Mouse (Mus musculus) limb, embryonic 15.5 days (tissue): Measurements from ENCODE around the gene Msmp. TPM values are rescaled to one million over a fixed set of nuclear protein-coding genes. Genes with fewer than 3 reads are reported as not detected.

Experiments
- ATAC-seq: fragments of 200-750 bp; cut with Nextera tagmentation; 2 replicates; pipeline ENCODE4 v1.8.0; 2017; ENCODE audit warnings: low read depth, moderate TSS enrichment; ENCODE audit not compliant: insufficient number of reproducible peaks, low FRiP score, low TSS enrichment
- H3K27ac ChIP-seq: fragments of 300-500 bp; sonication (generic); 2 replicates; pipeline ENCODE4 v1.5.1; 2015; ENCODE audit warnings: moderate library complexity, mild to moderate bottlenecking, inconsistent platforms
- H3K27me3 ChIP-seq: fragments of 300-500 bp; sonication (generic); 2 replicates; pipeline ENCODE4 v1.6.1; 2015; ENCODE audit warnings: inconsistent platforms
- H3K36me3 ChIP-seq: fragments of 300-500 bp; sonication (generic); 2 replicates; pipeline ENCODE4 v1.6.1; 2015; ENCODE audit warnings: inconsistent platforms
- H3K4me1 ChIP-seq: fragments of 300-500 bp; sonication (generic); 2 replicates; pipeline ENCODE4 v1.6.1; 2015; ENCODE audit warnings: inconsistent platforms
- H3K4me2 ChIP-seq: fragments of 300-500 bp; sonication (generic); 2 replicates; pipeline ENCODE4 v1.6.1; 2015; ENCODE audit warnings: mild to moderate bottlenecking, inconsistent platforms
- H3K4me3 ChIP-seq: fragments of 300-500 bp; sonication (generic); 2 replicates; pipeline ENCODE4 v1.5.1; 2015; ENCODE audit warnings: mild to moderate bottlenecking, inconsistent platforms
- H3K9ac ChIP-seq: fragments of 300-500 bp; sonication (generic); 2 replicates; pipeline ENCODE4 v1.6.1; 2015; ENCODE audit warnings: inconsistent platforms
- H3K9me3 ChIP-seq: fragments of 300-500 bp; sonication (generic); 2 replicates; pipeline ENCODE4 v1.6.1; 2016; ENCODE audit warnings: inconsistent platforms
- WGBS: fragments of 180-500 bp; shearing (Covaris S2); methylation state at CpG from one replicate; pipeline ENCODE4 v1.1.7; 2015; 5-methylcytosine and 5-hydroxymethylcytosine counted together
- microRNA-seq: library from miRNA; unstranded; fragments of <30 nt; microRNA quantifications from one replicate; pipeline ENCODE4, GENCODE M21; 2016
- polyA plus RNA-seq: library from polyadenylated mRNA; unstranded; fragments of >200 nt; fragmentation: Nextera tagmentation; extraction: Ambion mirVana; gene quantifications from 2 replicates; pipeline ENCODE4 v1.2.1, GENCODE M21; 2015

The Msmp gene
- polyA plus RNA-seq, 1 experiment from 2014 or later = 2.0 TPM

- Histone ChIP-seq H3K4me1 (no peaks in the 10 kb centered on the region), H3K4me2 (no peak overlapping the region), H3K36me3 (peaks cover 80% of the 10 kb centered on the region), H3K4me3 (no peak overlapping the region), H3K27me3 (no peaks in the 10 kb centered on the region), H3K9ac (no peak overlapping the region), H3K27ac (no peak overlapping the region), H3K9me3 (no peaks in the 10 kb centered on the region)
- 87% methylated on average over 9 of the region's 9 CpGs for WGBS
- no peak for ATAC-seq
These were observed 51.0 kb downstream of the Msmp start for GRCm38 (mm10) chr4:43533270-43533669.

Small RNA genes within 50 kb of the gene (microRNA-seq; reads per million reads assigned to microRNA genes)
- gene Gm25262 = 0.61 reads per million

Other genes starting within 250 kb of the Msmp start
- 13.9 and 18.0 TPM in 2 replicates for gene Rusc2, start 202.5 kb downstream of the Msmp start, polyA plus RNA-seq
- gene Fam166b, start 155.4 kb downstream of the Msmp start, polyA plus RNA-seq = 0.15 and 0.17 TPM in 2 replicates
- 4.8 and 7.7 TPM in 2 replicates for gene Tesk1, start 142.6 kb downstream of the Msmp start, polyA plus RNA-seq
- gene Cd72, start 129.9 kb downstream of the Msmp start, polyA plus RNA-seq = 4.1 and 4.2 TPM in 2 replicates
- not detected in 2 replicates for gene Sit1, start 100.8 kb downstream of the Msmp start, polyA plus RNA-seq
- gene Ccdc107, start 91.6 kb downstream of the Msmp start, polyA plus RNA-seq = 78.9 and 81.9 TPM in 2 replicates
- 35.2 and 37.5 TPM in 2 replicates for gene Arhgef39, start 84.8 kb downstream of the Msmp start, polyA plus RNA-seq
- gene Car9, start 77.5 kb downstream of the Msmp start, polyA plus RNA-seq = 4.1 and 6.8 TPM in 2 replicates
- gene Tpm2, start 60.7 kb downstream of the Msmp start, polyA plus RNA-seq = 394 and 952 TPM in 2 replicates
- 87.9 and 96.8 TPM in 2 replicates for gene Creb3, start 22.2 kb downstream of the Msmp start, polyA plus RNA-seq
- gene Tln1, start 21.8 kb downstream of the Msmp start, polyA plus RNA-seq = 65.5 and 70.5 TPM in 2 replicates
- 27.6 and 31.7 TPM in 2 replicates for gene Rgp1, start 5.8 kb downstream of the Msmp start, polyA plus RNA-seq
- 19.2 and 21.9 TPM in 2 replicates for gene Gba2, start 5.6 kb downstream of the Msmp start, polyA plus RNA-seq
- gene Npr2, start 47.4 kb upstream of the Msmp start, polyA plus RNA-seq = 16.8 and 22.2 TPM in 2 replicates
- gene Spag8, start 69.1 kb upstream of the Msmp start, polyA plus RNA-seq = 0.36 and 0.47 TPM in 2 replicates
- gene Hint2, start 72.0 kb upstream of the Msmp start, polyA plus RNA-seq = 75.3 and 81.9 TPM in 2 replicates
- gene Tmem8b, start 84.5 kb upstream of the Msmp start, polyA plus RNA-seq = 4.2 and 5.3 TPM in 2 replicates
- 2.9 TPM in 2 replicates for gene Fam221b, start 84.7 kb upstream of the Msmp start, polyA plus RNA-seq
- not detected in 2 replicates for gene Olfr70, start 116.3 kb upstream of the Msmp start, polyA plus RNA-seq
- not detected in 2 replicates for gene Olfr71, start 125.8 kb upstream of the Msmp start, polyA plus RNA-seq
- 1.6 and 1.7 TPM in 2 replicates for gene Hrct1, start 142.7 kb upstream of the Msmp start, polyA plus RNA-seq
- 0.52 and 0.53 TPM in 2 replicates for gene Spaar, start 145.5 kb upstream of the Msmp start, polyA plus RNA-seq
- not detected in 2 replicates for gene Olfr159, start 186.5 kb upstream of the Msmp start, polyA plus RNA-seq
- gene Olfr156, start 239.4 kb upstream of the Msmp start, polyA plus RNA-seq = not detected in 2 replicates